Mouse (Mus musculus) lung, postnatal 10 days (tissue): ENCODE data around the gene Gm10663.

Experiments
- DNase-seq: peaks from one replicate; pipeline ENCODE4 v3.0.0; 2021

Gm10663 gene

GRCm38 (mm10) chr8:65074733-65075132 lies at the start of gene Gm10663:
Gene Gm10663 (plus strand): TSS chr8:65075033.
- no peak for DNase-seq

DNA sequence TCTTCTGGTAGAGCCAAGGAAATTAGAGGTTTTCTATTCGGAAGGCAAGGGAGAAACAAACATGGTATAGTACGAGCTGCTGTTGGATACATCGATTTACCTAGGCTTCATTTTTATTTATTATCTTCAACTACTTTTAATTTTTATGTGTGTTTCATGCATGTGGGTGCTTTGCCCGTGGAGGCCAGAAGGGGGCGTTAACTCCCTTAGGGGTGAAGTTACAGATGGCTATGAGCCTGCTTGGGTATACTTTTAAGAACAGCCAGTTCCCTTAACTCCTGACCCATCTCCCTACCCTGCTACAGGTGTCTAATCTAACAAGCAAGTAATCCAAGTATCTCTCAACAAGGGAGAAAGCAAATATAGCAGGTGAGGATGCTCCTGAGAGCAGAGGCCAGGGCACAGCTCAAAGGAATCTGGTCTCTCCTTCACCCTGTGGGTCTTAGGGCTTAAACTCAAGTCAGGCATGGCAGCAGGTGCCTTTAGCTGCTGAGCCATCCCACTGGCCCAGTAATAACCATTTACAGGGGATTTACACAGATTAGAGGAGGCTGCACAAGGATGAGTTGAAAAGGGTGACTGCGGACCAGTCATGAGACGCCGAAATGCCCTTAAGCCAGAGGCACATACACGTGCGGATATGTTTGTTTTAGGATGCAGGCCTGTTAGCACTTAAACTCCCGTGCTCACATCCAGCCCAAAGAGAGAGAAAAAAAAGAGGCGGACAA lies 45.7 kb upstream of the Gm10663 start:
- DNase-seq = no peak

- DNase-seq = no peak
Observed at GRCm38 (mm10) chr8:65029776-65030175, 45.1 kb upstream of the Gm10663 start.

DNA sequence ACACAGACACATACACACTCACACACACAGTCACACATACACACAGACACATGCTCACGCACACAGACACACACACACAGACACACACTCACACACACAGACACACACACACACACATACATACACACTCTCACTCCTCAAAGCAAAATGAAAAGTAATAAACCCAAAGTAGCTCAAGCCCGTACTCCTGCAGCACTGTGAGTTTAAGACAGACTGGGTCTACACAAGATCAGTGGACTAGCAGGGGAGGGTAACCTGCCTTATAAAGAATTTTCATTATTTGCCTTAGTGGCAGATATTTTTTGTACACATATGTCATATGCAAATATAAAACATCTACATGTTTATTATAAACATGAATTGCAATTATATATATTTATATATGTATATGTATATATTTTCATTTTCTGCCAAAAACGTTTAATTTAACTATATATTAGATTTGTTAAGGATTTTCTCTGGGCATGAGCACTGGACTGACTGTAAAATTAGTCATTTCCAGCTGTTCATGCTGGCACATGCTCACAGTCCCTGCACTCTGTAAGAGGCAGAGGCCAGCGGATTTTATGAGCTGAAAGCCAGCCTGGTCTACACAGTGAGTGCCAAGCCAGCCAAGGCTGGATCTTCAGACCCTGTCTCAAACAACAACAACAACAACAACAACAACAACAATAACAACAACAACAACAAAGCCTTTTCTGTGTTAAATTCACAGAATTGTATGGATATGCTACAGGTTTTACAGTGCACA lies 43.9 kb upstream of the Gm10663 start:
- no peak for DNase-seq

DNA sequence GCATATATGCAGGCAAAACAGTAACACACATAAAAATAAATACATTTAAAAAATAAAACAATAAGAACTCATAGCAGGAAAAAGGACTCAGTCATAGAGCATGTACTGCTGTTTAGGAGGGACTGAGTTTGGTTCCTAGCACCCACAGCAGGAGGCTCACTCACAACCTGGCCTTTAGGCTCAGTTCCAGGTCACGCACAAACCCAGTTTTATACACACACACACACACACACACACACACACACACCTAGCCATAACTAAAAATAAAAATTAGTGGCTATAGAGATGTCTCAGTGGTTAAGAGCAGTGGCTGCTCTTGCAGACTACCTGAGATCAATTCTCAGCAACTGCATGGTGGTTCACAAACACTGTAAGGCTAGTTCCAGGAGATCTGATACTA lies 42.7 kb upstream of the Gm10663 start:
- no peak for DNase-seq

DNA sequence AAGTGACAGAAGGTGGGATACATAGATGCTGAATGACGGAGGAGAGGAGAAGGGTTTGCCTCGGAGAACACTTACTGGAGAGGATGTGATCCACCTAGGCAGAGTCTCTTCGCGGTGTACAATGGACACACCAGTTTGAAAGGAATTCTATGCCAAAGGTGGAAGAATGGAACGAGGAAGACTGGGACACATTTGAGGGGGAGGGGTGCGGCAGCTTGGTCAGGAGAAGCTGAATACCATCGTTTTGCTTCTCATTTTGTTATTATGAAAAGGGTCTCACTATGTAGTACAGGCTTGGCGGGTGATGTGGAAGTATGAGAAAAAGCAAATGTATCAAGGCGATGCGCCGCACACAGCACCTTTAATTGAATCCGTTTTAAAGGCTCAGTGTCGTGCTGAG lies 41.8 kb upstream of the Gm10663 start:
- no peak for DNase-seq

DNA sequence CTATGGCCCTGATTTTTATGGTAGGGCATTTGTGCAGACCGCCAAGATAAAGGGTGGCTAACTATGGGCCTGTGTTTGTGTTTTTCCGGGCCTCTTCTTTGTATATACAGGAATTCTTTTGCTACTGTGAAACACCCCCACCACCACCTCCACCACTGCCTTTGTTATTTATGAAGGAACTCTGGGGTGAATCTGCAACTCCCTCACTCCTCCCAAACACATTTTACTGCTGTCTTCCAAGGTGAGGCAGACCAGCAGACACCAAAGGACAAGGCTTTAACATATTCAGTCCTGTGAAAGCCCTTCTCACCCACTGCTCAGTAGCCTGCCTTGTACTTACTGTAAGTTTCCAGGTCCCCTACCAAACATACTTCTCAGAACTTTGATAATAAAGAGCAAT lies 40.7 kb upstream of the Gm10663 start:
- DNase-seq = no peak

GRCm38 (mm10) chr8:65037117-65037533 lies 37.7 kb upstream of the Gm10663 start, which contains the start of gene Apela:
Gene Apela (minus strand): TSS chr8:65037336.
- DNase-seq = peak; percentile 47

GRCm38 (mm10) chr8:65046565-65046964 lies 28.3 kb upstream of the Gm10663 start:
- DNase-seq = peak; percentile 2

- DNase-seq = no peak
Observed at GRCm38 (mm10) chr8:65047193-65047592, 27.6 kb upstream of the Gm10663 start.

- DNase-seq = no peak
Observed at GRCm38 (mm10) chr8:65047801-65048200, 27.0 kb upstream of the Gm10663 start.

- DNase-seq = no peak
Observed at GRCm38 (mm10) chr8:65053554-65053953, 21.3 kb upstream of the Gm10663 start.

GRCm38 (mm10) chr8:65053968-65054367 lies 20.9 kb upstream of the Gm10663 start:
- DNase-seq = no peak

DNA sequence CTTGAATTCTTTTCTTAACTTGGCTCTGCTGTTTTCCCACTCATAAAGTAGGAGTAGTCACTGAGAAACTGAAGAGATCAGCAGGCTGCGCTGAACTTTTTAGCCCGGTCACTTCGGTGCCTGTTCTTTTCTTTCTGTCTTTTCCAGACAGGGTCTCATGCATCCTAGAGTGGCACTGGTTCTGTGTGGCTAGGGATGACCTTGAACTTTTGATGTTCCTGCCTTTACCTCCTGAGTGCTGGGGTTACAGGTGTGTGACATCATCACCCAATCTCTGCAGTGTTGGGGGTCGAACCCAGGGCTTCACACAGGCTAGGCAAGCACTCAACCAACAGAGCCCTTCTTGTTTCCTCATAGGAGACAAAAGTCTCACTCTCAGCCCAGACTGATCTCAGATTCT lies 18.1 kb upstream of the Gm10663 start:
- no peak for DNase-seq

DNA sequence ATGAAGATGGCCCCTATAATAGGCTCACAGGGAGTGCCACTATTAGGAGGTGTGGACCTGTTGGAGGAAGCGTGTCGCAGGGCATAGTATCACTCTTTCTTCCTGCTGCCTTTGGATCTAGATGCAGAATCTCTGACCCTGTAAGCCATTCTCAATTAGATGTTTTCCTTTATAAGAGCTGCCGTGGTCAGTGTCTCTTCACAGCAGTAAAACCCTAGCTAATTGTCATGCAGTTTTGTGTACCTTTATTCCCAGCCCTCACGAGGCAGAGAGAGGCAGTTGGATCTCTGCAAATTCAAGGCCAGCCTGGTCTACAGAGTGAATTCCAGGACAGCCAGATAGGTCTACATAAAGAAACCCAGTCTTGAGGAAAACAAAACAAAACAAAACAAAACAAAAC lies 12.6 kb upstream of the Gm10663 start:
- no peak for DNase-seq

GRCm38 (mm10) chr8:65064071-65064470 lies 10.8 kb upstream of the Gm10663 start:
- DNase-seq = no peak

GRCm38 (mm10) chr8:65065622-65066021 lies 9.2 kb upstream of the Gm10663 start:
- no peak for DNase-seq

GRCm38 (mm10) chr8:65067031-65067430 lies 7.8 kb upstream of the Gm10663 start:
- DNase-seq = no peak

- no peak for DNase-seq
Observed at GRCm38 (mm10) chr8:65067694-65068472, 7.0 kb upstream of the Gm10663 start.

GRCm38 (mm10) chr8:65068473-65068819 lies 6.4 kb upstream of the Gm10663 start:
- DNase-seq = no peak

- DNase-seq = no peak
Observed at GRCm38 (mm10) chr8:65070996-65071395, 3.8 kb upstream of the Gm10663 start.

GRCm38 (mm10) chr8:65080731-65081130 lies 5.9 kb downstream of the Gm10663 start:
- no peak for DNase-seq

DNA sequence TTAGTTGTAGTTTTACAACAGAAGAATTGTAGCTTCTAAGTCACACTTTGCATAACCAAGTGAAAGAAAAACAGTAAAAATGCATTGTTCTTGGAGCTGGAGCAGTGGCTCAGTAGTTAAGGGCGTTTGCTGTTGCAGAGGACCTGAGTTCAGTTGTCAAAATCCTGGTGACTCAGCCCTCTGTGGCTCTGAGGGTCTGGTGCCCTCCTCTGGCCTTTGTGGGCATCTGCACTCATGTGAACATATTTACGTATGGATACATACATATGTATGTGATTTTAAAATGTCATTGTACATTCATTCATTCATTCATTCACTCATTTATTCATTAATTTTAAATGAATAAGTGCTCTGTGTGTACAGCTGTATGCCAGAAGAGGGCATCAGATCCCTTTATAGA lies 10.8 kb downstream of the Gm10663 start:
- DNase-seq = no peak

GRCm38 (mm10) chr8:65087711-65088110 lies 12.9 kb downstream of the Gm10663 start:
- DNase-seq = no peak
